Mouse (Mus musculus) limb, embryonic 14.5 days (tissue): ENCODE measurements at regions not wholly inside any gene's neighbourhood (a gene's known extent, or its start where the extent isn't known, plus 50 kb on each side); places are given as distances from the start of the nearest gene placed in this dataset.

Experiments
- ATAC-seq: fragments of 200-750 bp; cut with Nextera tagmentation; 2 replicates; pipeline ENCODE4 v1.8.0; 2017; ENCODE audit warnings: low read depth, moderate number of reproducible peaks, moderate TSS enrichment; ENCODE audit not compliant: low FRiP score
- DNase-seq: peaks from one replicate; pipeline ENCODE4 v3.0.0-alpha.2; 2015; ENCODE audit warnings: low spot score
- H3K27ac ChIP-seq: fragments of 300-500 bp; sonication (generic); replicated peaks from 2 replicates; pipeline ENCODE4 v1.5.1; 2014; ENCODE audit warnings: low read depth, mild to moderate bottlenecking, low read length, moderate library complexity, mixed read lengths
- H3K27me3 ChIP-seq: fragments of 300-500 bp; sonication (generic); 2 replicates; pipeline ENCODE4 v1.6.1; 2014; ENCODE audit warnings: low read length, mixed read lengths; ENCODE audit not compliant: control insufficient read depth, insufficient read depth
- H3K36me3 ChIP-seq: fragments of 300-500 bp; sonication (generic); 2 replicates; pipeline ENCODE4 v1.6.1; 2014; ENCODE audit warnings: mild to moderate bottlenecking, low read length, moderate library complexity, mixed read lengths; ENCODE audit not compliant: control insufficient read depth, insufficient read depth
- H3K4me1 ChIP-seq: fragments of 300-500 bp; sonication (generic); 2 replicates; pipeline ENCODE4 v1.6.1; 2014; ENCODE audit warnings: antibody characterized with exemption, low read length, mixed read lengths; ENCODE audit not compliant: control insufficient read depth, insufficient read depth
- H3K4me2 ChIP-seq: fragments of 300-500 bp; sonication (generic); replicated peaks from 2 replicates; pipeline ENCODE4 v1.6.1; 2014; ENCODE audit warnings: low read depth, mild to moderate bottlenecking, low read length, moderate library complexity; ENCODE audit not compliant: severe bottlenecking
- H3K4me3 ChIP-seq: fragments of 300-500 bp; sonication (generic); replicated peaks from 2 replicates; pipeline ENCODE4 v1.5.1; 2014; ENCODE audit warnings: low read length
- H3K9ac ChIP-seq: fragments of 300-500 bp; sonication (generic); 2 replicates; pipeline ENCODE4 v1.6.1; 2014; ENCODE audit warnings: mild to moderate bottlenecking, low read depth, low read length, moderate library complexity; ENCODE audit not compliant: severe bottlenecking
- H3K9me3 ChIP-seq: fragments of 300-500 bp; sonication (generic); 2 replicates; pipeline ENCODE4 v1.6.1; 2016; ENCODE audit warnings: low read length; ENCODE audit not compliant: control insufficient read depth
- POLR2A ChIP-seq: fragments of 200-500 bp; IDR thresholded peaks from 2 replicates; pipeline ENCODE4 v1.8.0; 2012; ENCODE audit warnings: inconsistent platforms, mild to moderate bottlenecking, moderate library complexity, borderline replicate concordance; ENCODE audit not compliant: insufficient read depth, insufficient read length; ENCODE audit errors: extremely low read depth
- WGBS: fragments of 180-500 bp; shearing (Covaris S2); extraction: QIAGEN DNeasy Blood & Tissue Kit; methylation state at CpG from one replicate; pipeline ENCODE4 v1.1.7; 2014; 5-methylcytosine and 5-hydroxymethylcytosine counted together

DNA sequence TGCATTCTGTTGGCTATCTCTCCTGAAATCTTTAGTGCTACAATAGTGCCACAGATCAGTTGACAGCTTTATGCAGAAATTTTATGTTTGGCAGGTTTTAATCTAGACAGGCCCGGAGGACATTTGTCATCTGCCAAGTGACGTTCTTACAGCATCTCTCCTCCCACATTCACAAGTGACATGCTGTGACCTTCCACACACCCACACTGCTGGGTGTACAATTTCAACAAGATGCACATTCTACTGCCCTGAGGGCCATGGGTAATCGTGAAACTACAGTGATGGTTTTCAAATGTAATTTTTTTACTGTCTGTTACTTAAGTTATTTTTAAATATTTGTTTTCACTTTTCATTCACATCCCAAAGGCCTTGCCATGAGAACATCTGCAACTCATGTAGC, 639.2 kb upstream of the Gm11114 start:
- Histone ChIP-seq H3K27me3 (no peaks in the 10 kb centered on the region), H3K9me3 (no peaks in the 10 kb centered on the region), H3K4me3 (no peak overlapping the region), H3K27ac (no peak overlapping the region), H3K9ac (no peak overlapping the region), H3K4me2 (no peak overlapping the region), H3K4me1 (no peaks in the 10 kb centered on the region), H3K36me3 (no peaks in the 10 kb centered on the region)
- 30% methylated on average over 3 of the region's 3 CpGs for WGBS
- DNase-seq, result peak; percentile 14
- ATAC-seq, result no peak
- no peak for TF ChIP-seq POLR2A

- no peak for DNase-seq
- H3K9me3 ChIP-seq, result no peaks in the 10 kb centered on the region
- no peaks in the 10 kb centered on the region for H3K27me3 ChIP-seq
- H3K27ac ChIP-seq, result no peak overlapping the region
- no peak overlapping the region for H3K9ac ChIP-seq
- 89% methylated on average over 1 of the region's 1 CpGs for WGBS
- no peaks in the 10 kb centered on the region for H3K36me3 ChIP-seq
- TF ChIP-seq POLR2A, result no peak
- no peak for ATAC-seq
- no peaks in the 10 kb centered on the region for H3K4me1 ChIP-seq
- no peak overlapping the region for H3K4me3 ChIP-seq
- no peak overlapping the region for H3K4me2 ChIP-seq
These were observed 634.2 kb upstream of the Gm11114 start for GRCm38 (mm10) chr9:84678416-84678815.

- ATAC-seq, result no peak
- Histone ChIP-seq H3K4me1 (no peaks in the 10 kb centered on the region), H3K27ac (no peak overlapping the region), H3K27me3 (no peaks in the 10 kb centered on the region), H3K9ac (no peak overlapping the region), H3K9me3 (no peaks in the 10 kb centered on the region), H3K4me2 (no peak overlapping the region), H3K36me3 (no peaks in the 10 kb centered on the region), H3K4me3 (no peak overlapping the region)
- DNase-seq, result no peak
- WGBS, result 48% methylated on average over 3 of the region's 3 CpGs
- TF ChIP-seq POLR2A, result no peak
These were observed 593.9 kb upstream of the Gm11114 start for GRCm38 (mm10) chr9:84718615-84719191.

DNA sequence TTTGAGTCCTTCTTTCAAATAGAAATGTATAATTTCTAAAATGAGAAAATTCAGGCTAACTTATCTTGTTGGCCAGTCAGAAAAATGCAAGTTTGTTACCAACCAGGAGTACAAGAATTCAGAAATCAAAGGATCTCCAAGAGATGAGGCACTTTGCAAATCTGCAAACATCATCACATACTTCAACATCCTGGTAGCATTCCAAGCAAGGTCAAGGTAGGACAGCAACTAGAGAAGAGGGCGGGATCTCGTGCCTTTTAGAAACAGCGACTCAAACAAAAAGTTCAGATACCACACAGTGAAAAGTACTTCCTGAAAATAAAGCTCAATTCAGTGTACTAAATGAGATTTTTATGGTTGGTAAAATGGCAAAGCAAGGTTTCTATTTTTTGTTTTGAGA, 593.2 kb upstream of the Gm11114 start:
- H3K36me3 ChIP-seq, result no peaks in the 10 kb centered on the region
- H3K4me2 ChIP-seq, result no peak overlapping the region
- DNase-seq (no peak), ATAC-seq (no peak)
- H3K9ac ChIP-seq, result no peak overlapping the region
- H3K4me1 ChIP-seq, result no peaks in the 10 kb centered on the region
- H3K4me3 ChIP-seq, result no peak overlapping the region
- 80% methylated on average over 3 of the region's 3 CpGs for WGBS
- H3K27me3 ChIP-seq, result no peaks in the 10 kb centered on the region
- TF ChIP-seq POLR2A, result no peak
- H3K27ac ChIP-seq, result no peak overlapping the region
- H3K9me3 ChIP-seq, result no peaks in the 10 kb centered on the region

DNA sequence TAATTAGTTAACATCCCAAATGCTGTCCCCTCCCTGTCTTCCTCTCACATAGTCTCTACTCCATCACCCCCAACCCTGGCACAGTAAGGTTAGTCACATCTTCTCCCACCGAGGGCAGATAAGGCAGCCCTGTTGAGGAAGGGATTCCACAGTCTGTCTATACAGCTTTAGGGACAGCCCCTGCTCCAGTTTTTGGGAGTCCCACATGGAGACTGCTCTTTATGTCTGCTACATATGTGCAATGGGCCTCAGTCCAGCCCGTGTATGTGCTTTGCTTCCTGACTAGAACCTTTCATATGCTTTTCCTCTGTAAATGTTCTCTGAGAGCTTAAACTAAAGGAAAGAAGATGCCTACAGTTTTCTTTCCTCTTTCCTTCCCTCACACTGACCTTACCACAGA, 592.1 kb upstream of the Gm11114 start:
- no peaks in the 10 kb centered on the region for H3K4me1 ChIP-seq
- H3K27me3 ChIP-seq, result no peaks in the 10 kb centered on the region
- no peak overlapping the region for H3K4me2 ChIP-seq
- H3K4me3 ChIP-seq, result no peak overlapping the region
- H3K36me3 ChIP-seq, result no peaks in the 10 kb centered on the region
- ATAC-seq, result no peak
- no peak for TF ChIP-seq POLR2A
- no peaks in the 10 kb centered on the region for H3K9me3 ChIP-seq
- WGBS, result 85% methylated on average over 2 of the region's 2 CpGs
- H3K27ac ChIP-seq, result no peak overlapping the region
- H3K9ac ChIP-seq, result no peak overlapping the region
- no peak for DNase-seq

- H3K36me3 ChIP-seq, result no peaks in the 10 kb centered on the region
- no peaks in the 10 kb centered on the region for H3K4me1 ChIP-seq
- WGBS, result 63% methylated on average over 2 of the region's 2 CpGs
- H3K9me3 ChIP-seq, result no peaks in the 10 kb centered on the region
- H3K4me3 ChIP-seq, result no peak overlapping the region
- H3K27ac ChIP-seq, result no peak overlapping the region
- DNase-seq (no peak), ATAC-seq (no peak)
- no peak for TF ChIP-seq POLR2A
- H3K4me2 ChIP-seq, result no peak overlapping the region
- no peaks in the 10 kb centered on the region for H3K27me3 ChIP-seq
- H3K9ac ChIP-seq, result no peak overlapping the region
These were observed 573.3 kb upstream of the Gm11114 start for GRCm38 (mm10) chr9:84739266-84739665.
